Mouse (Mus musculus) left cerebral cortex, postnatal 4 days (tissue): ENCODE measurements around the gene Hspa12a. TPM values are rescaled to one million over a fixed set of nuclear protein-coding genes. Genes with fewer than 3 reads are reported as not detected.

Experiments used
- DNase-seq: peaks from one replicate; pipeline ENCODE4 v3.0.0-alpha.2; 2022
- intact Hi-C: fragments of 180-260 bp; cut with DNase I; formaldehyde crosslinking; loops from one replicate; pipeline ENCODE4 v1.15.1; 2025
- microRNA-seq: library from miRNA; unstranded; fragments of <30 nt; microRNA quantifications from one replicate; pipeline ENCODE4 v1.2.0, GENCODE M21; 2022
- total RNA-seq, 2 experiments: library from RNA; stranded (reverse); gene quantifications; 2 replicates each; pipeline ENCODE4 v1.2.3; 2021

The Hspa12a gene
- total RNA-seq, 2 experiments from 2014 or later: 153 to 159 TPM

- intact Hi-C loops: no loop called here
- DNase-seq: no peak
Observed at GRCm38 (mm10) chr19:58776461-58776860, 167.0 kb downstream of the Hspa12a start.

GRCm38 (mm10) chr19:58767329-58767728, 176.1 kb downstream of the Hspa12a start:
- intact Hi-C loops: loop anchor here (10.0 kb wide), 1 partner anchor 137 kb away; no protein-coding TSS in a partner anchor
- no peak for DNase-seq

GRCm38 (mm10) chr19:58762848-58763541, 180.5 kb downstream of the Hspa12a start:
- peak; percentile 85 for DNase-seq
- intact Hi-C loops: loop anchor here (10.0 kb wide), 1 partner anchor 142 kb away; no protein-coding TSS in a partner anchor

- no peak for DNase-seq
- intact Hi-C loops: loop anchor here (10.0 kb wide), 1 partner anchor 142 kb away; no protein-coding TSS in a partner anchor
Observed at GRCm38 (mm10) chr19:58762316-58762715, 181.1 kb downstream of the Hspa12a start.

GRCm38 (mm10) chr19:58759423-58759822, 184.0 kb downstream of the Hspa12a start, which contains the start of gene Pnliprp2:
TSS of gene Pnliprp2 (plus strand) at chr19:58759719.
- no peak for DNase-seq
- intact Hi-C loops: no loop called here

GRCm38 (mm10) chr19:58758871-58759270, 184.6 kb downstream of the Hspa12a start:
- intact Hi-C loops: no loop called here

GRCm38 (mm10) chr19:58751504-58751903, 191.9 kb downstream of the Hspa12a start:
- DNase-seq: no peak
- intact Hi-C loops: no loop called here

More at GRCm38 (mm10) chr19:58758871-58759270, 184.6 kb downstream of the Hspa12a start:
- no peak for DNase-seq

GRCm38 (mm10) chr19:58750822-58751221, 192.6 kb downstream of the Hspa12a start:
- intact Hi-C loops: no loop called here
- no peak for DNase-seq

GRCm38 (mm10) chr19:58747498-58748000, 195.9 kb downstream of the Hspa12a start:
- intact Hi-C loops: no loop called here
- DNase-seq: no peak

Small RNA genes within 50 kb of the gene (microRNA-seq; reads per million reads assigned to microRNA genes)
- 6.6 reads per million, percentile 16 among the genes with 10 or more reads in this experiment for gene Mir3086

Other genes with a start within 250 kb of the Hspa12a start
- under 1 TPM in 1 of 2 experiments, not detected in 1; 0.44 TPM for gene Pnliprp1, start 214.8 kb downstream of the Hspa12a start, total RNA-seq
- gene Pnliprp2, start 183.9 kb downstream of the Hspa12a start, total RNA-seq: under 1 TPM in 1 of 2 experiments, not detected in 1; 0.22 TPM
- gene 1700019N19Rik, start 149.2 kb downstream of the Hspa12a start, total RNA-seq: not detected
- gene Eno4, start 229 bp downstream of the Hspa12a start, total RNA-seq: under 1 TPM; 0.58 to 0.62 TPM
- 100 to 1,000 TPM; 154 to 163 TPM for gene Shtn1, start 132.4 kb upstream of the Hspa12a start, total RNA-seq
- gene Vax1, start 226.4 kb upstream of the Hspa12a start, total RNA-seq: 1 to 10 TPM; 2.4 to 3.2 TPM